Mouse (Mus musculus): ENCODE results near the gene Arl3.

DNA sequence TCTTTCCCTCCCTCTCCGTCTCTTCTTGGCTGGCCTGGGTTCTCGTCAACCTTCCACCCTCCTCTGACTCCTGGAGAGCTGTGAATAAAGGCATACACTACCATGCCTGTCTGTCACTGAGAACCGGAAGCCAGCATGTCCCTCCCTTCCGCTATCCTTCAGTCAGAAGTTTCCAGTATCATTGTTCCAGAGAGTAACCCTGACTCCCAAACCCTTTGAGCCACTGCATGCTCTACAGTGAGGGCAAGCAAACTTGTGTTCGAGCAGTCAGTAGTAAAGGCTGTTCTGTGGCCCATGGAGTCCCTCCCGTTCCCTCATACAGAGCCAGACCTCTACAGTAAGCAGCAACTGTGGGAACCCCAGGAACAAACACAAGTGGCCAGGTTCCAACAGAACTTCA, 25.4 kb downstream of the Arl3 start:
- no peak for TF ChIP-seq CTCF (IDR thresholded peaks at IDR 0.05; ENCODE audit: low read depth, low read length)
- no peak for TF ChIP-seq GATA1 (IDR thresholded peaks at IDR 0.05; ENCODE audit: borderline replicate concordance, low read length)
- no peak for TF ChIP-seq TAL1 (conservative IDR thresholded peaks at IDR 0.05; ENCODE audit: low read depth, low read length)
